Mouse (Mus musculus): ENCODE data around the gene Lactbl1. TPM values are rescaled to one million over a fixed set of nuclear protein-coding genes. Genes with fewer than 3 reads are reported as not detected.

The Lactbl1 gene
- 0.10 TPM for polyA plus RNA-seq (2015; fragmentation: Illumina TruSeq; extraction: RNeasy Lipid Tissue Mini Kit (QIAGEN cat#74804); ENCODE audit: insufficient read depth, low replicate concordance)

GRCm38 (mm10) chr4:136622388-136622787 lies at the start of gene Lactbl1:
Lactbl1 (plus strand) TSS chr4:136622621.

GRCm38 (mm10) chr4:136602568-136602967 lies 19.9 kb upstream of the Lactbl1 start, which contains the start of gene Kdm1a:
Kdm1a (minus strand) TSS chr4:136602723.

GRCm38 (mm10) chr4:136610387-136610856 lies 12.0 kb upstream of the Lactbl1 start, which contains the start of gene Tex46:
Tex46 (plus strand) TSS chr4:136610437.

Other genes with a start within 250 kb of the Lactbl1 start
- gene Htr1d, start 199.1 kb upstream of the Lactbl1 start, polyA plus RNA-seq (2015; fragmentation: Illumina TruSeq; extraction: RNeasy Lipid Tissue Mini Kit (QIAGEN cat#74804); ENCODE audit: insufficient read depth, low replicate concordance), result not detected
- 0.80 TPM for gene 6030445D17Rik, start 160.4 kb upstream of the Lactbl1 start, polyA plus RNA-seq (2015; fragmentation: Illumina TruSeq; extraction: RNeasy Lipid Tissue Mini Kit (QIAGEN cat#74804); ENCODE audit: insufficient read depth, low replicate concordance)
- gene Luzp1, start 152.9 kb upstream of the Lactbl1 start, polyA plus RNA-seq (2015; fragmentation: Illumina TruSeq; extraction: RNeasy Lipid Tissue Mini Kit (QIAGEN cat#74804); ENCODE audit: insufficient read depth, low replicate concordance), result 12.1 TPM
- 73.2 TPM for gene Kdm1a, start 19.9 kb upstream of the Lactbl1 start, polyA plus RNA-seq (2015; fragmentation: Illumina TruSeq; extraction: RNeasy Lipid Tissue Mini Kit (QIAGEN cat#74804); ENCODE audit: insufficient read depth, low replicate concordance)
- gene Tex46, start 12.2 kb upstream of the Lactbl1 start, polyA plus RNA-seq (2015; fragmentation: Illumina TruSeq; extraction: RNeasy Lipid Tissue Mini Kit (QIAGEN cat#74804); ENCODE audit: insufficient read depth, low replicate concordance), result not detected
- gene Ephb2, start 213.4 kb downstream of the Lactbl1 start, polyA plus RNA-seq (2015; fragmentation: Illumina TruSeq; extraction: RNeasy Lipid Tissue Mini Kit (QIAGEN cat#74804); ENCODE audit: insufficient read depth, low replicate concordance), result 2.0 TPM